Mouse (Mus musculus): Measurements from ENCODE around the gene Cd200r1.
"Not testable (repeated sequence)": the region's sequence is repeated elsewhere in the genome, so short reads cannot be mapped to it uniquely, and the experiment has no call there.

Gene Cd200r1

DNA sequence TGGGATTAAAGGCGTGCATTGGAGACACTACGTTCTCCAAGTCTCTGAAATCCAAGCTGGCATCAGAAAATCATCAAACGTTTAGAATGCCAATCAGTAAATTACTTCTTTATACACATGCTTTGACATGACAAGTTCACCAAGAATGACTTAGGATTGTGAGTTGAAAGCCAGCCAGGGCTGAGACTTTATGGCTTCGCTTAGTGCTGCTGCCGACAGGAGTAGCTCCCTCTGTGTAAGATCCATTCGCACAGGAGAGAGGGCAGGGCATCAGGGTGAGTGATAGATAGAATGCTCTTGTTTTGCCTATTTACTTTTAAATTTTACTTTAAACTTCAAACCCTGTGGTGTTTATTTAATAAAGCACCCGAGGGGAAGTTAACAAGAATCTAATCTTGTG, 2.0 kb downstream of the Cd200r1 start:
- no peak for DNase-seq

DNA sequence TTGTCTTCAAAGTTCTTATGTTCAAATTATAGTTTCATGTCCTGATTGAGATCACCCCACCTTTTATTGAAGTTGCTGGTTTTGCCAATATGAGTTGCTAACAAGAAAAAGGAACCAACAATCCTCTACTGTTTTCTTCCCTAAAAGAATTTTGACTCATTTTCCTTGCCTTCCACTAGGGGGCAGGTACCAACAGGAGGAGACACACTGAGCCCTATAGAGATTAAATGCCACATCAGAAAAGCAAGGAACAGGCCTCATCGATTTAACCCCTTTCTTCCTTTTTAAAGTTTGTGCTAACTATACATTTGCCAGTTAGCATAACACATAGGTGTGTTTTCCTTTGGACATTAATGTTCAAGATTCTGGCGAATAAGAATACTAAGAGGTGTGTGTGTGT, 2.4 kb downstream of the Cd200r1 start:
- DNase-seq = no peak

DNA sequence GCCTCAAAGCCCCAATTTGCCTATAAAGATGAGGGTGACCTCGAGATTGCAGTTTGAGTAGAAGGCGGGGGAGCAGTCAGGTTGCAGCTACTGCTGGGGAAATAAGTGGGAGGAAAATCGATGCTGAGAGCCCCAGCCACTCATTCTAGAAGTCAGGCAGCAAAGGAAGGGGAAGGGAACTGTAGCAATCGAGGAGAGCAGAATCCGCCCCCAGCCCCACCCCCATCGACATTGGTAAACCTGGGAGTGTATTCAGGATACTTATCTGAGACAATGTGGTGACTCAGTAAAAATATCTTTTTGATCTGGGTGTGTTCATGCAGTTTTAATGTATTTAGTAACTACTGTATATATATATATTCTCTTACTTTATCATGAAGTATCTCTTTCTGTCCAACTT, 7.0 kb downstream of the Cd200r1 start:
- no peak for DNase-seq

DNA sequence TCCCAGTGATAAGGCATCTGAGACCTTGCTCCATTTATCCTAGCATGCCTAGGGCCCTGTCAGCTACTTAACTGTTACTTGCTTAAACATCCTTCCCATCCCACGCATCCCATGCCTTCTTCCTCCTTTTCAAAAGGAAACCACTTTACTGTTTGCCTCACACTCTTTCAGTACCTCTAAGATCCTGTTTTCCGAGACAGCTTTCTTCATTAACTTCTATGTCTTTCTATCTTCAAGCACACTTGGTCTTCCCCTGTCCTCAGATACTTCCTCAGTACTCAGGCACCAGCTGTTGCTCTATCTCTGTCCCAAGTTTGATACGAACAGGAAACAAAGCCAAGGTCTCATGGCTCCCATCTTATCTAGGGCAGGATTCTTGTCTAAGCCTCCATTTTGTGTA, 8.1 kb downstream of the Cd200r1 start:
- DNase-seq = no peak

DNA sequence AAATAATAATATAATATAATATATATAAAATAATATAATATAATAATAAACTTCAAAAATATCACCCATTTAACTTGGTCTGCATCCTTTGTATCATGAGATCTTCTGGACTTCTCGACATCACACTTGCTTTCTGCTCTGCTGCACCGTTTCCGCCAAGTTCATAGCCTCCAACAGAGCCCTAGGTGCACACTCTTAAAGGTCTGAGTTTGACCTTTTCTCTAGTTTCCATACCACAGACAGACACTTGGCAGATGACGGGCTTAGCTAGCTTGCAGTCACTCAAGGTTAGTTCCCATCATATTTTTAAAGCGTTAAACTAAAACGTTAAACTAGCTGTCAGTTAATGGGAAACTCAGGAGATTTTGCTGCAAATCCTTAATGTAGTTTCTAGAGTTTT, 8.7 kb downstream of the Cd200r1 start:
- DNase-seq = no peak

DNA sequence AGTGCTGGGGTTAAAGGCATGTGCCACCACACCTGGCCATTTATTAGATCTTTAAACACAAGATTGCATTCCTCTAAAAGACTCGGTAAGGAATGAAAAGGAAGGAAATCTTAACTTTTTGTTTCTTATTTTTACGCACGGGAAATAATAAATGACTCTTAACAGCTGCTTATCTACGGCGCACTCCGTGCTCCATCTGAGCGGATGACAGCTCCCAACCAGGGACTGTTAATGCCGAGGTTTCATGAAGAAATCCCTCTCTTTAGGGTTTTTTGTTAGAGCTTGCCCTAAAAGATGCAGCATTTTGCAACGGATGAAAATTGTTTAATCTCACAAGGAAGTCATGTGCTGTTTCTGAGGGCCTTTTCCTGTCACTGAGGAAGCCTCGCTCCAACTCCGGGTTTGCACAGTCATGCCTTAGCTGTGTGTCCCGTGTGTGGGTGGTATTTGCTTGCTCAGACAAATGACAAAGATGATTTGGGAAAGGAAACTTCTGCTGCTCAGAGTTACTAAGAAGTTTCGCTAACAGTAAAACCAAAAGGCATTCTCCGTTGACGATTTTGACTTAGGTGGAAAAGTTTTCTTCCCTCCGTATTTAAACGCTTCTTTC, 13.1 kb downstream of the Cd200r1 start:
- DNase-seq = no peak

DNA sequence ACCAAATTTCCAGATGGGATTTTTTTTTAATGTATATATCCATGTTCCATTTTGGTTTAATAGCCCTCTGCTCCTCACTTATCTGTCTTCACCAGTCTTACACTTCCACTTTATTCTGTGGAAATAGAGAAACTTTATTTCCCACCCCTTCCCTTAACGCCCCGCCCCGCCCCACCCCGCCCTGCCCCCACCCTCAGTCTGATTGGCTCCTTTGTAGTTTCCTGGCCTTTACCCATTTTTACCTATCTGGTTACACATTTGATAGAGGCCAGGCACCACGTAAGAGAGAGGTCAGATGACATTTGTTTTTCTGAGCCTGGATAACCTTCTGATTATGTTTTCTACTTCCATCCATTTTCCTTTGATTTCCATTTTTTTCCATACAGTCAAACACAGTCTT, 14.0 kb downstream of the Cd200r1 start:
- DNase-seq = no peak

DNA sequence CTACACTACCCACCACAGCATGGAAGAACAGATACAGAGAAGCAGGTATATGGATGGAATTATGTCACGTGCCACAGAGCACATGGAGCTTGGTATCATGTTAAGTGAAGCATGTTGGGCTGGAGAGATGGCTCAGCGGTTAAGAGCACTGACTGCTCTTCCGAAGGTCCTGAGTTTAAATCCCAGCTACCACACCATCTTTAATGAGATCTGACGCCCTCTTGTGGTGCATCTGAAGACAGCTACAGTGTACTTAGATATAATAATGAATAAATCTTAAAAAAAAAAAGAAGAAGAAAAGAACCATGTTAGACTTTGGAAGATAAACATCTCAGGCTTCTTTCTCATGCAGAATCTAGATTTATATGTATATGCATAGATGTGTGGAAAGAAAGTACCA, 15.2 kb downstream of the Cd200r1 start:
- no peak for DNase-seq

DNA sequence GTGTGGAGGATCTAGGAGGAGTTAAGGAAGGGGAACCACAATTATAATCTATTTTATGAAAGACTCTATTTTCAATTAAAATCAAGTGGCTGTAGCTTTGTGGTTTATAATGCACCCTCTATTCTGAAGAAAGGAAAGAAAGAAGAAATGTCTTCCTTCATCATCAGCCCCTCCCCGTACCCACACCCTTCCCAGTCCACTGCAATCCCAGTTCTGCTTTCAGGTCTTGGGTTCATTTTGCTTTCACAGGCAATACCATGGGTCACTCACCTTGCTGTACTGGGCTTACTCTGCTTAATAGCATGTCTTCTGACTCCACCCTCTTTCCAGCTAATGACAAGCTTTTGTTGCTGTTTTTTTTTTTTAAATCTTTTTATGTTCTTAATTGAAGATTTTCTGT, 21.4 kb downstream of the Cd200r1 start:
- DNase-seq = no peak

DNA sequence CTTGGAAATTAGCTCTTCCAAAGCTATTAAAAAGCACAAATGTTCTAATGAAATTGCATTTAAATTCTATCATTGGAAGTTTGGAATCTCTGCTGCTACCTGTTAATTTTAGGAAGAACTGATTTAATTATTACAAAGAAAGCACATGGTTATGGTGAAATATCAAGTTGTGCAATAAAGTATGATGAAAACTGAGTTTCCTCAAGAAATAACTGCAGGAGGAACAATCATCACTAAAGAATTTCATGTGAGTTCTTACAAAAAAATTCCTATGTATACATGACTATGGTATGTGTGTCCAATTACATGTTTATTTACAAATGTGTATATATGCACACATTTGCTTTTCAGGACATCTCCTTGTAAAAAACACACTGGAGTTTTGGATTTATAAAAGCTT, 28.9 kb downstream of the Cd200r1 start:
- no peak for DNase-seq

DNA sequence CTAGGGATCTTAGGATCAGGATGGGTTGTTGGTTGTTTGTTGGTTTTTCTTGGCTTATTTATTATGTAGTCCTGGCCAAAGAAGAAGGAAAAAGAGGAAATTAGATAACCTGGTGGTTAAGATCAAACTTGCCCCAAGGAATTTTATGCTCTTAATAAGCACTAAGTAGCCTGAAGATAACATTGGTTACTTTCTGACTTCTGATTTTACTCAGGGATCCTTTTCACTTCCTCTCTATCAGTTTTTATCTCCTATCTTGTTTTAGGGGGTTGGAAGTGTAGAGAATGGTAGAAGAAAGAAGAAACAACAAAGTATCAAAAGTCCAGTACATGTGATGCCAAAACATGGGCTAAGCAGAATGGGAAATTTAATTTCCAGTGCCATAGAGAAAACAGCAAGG, 40.4 kb downstream of the Cd200r1 start:
- DNase-seq = no peak

DNA sequence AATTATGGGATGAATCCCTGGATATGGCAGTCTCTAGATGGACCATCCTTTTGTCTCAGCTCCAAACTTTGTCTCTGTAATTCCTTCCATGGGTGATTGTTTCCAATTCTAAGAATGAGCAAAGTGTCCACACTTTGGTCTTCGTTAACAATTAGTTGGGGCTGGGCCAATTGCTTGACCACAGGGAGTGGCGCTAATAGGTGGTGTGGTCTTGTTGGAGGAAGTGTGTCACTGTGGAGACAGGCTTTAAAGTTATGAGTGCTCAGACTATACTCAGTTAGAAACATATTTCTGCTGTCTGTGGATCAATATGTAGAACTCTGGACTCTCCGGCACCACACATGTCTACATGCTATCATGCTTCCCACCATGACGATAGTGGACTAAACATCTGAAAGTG, 44.7 kb downstream of the Cd200r1 start:
- DNase-seq = not testable (repeated sequence)

DNA sequence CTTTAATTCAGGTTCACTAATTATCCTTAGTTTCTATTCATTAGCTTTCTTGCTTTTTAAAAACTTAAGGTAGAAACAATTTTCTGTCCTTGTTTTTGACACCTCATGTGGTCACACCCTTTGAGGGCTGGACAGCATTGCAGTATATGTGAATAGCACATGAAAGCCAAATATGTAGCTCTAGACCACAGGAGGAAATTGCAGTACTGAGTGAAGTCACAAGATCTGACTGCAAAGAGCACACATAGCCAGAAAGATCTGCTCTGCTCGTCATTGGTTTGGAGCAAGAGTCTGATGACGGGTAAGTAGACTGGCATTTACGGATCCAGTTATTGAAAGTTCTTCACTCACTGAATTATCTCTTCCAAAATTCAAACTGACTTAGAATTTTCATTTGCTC, 46.0 kb downstream of the Cd200r1 start, which contains the start of gene Cd200r4:
Gene Cd200r4, plus strand, starts transcription at position 190 of the 400 bp plus-strand sequence.
- no peak for DNase-seq

DNA sequence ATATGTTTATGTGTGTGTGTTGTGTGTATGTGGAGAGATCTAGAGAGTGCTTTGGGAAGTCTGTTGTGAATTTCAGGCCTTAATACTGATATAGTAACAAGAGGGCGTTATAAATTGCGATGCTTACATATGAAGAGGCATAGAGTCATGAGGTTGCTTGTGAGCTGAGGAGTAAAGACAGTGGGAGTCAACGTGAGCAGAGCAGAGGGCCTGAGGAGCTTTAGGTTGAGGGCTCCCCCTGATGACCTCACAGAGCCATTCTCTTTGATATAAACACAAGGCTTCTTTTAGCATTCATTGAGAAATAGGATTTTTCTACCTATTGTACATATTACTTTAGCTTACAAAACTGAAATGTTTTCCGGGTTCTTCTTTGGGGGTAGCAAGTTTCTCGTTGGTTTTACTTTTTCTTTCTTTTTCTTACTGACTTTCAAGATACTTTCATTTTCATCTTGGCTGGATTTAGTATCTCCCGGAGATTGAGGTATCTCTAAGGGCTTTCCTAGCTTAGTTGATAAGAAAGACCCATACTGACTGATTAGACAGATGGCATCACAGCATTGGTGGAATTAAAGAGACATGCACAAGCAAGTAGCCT, 47.0 kb downstream of the Cd200r1 start:
- no peak for DNase-seq

DNA sequence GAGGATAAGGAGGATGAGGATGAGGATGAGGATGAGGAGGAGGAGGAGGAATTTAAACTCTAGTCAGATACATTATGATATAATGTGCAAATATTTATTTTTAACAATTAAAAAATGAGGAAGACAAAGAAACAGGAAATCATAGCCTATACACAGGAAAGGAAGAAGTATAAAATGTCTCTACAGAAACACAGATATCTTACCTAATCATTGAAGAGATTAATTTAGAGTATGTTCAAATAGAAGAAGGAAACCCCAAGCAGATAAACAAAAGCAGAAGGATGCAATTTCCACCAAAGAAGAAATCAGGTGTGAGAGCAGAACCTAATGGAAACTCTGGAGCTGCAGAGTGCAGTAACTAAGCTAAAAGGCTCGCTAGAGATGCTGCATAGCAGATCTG, 52.5 kb downstream of the Cd200r1 start:
- no peak for DNase-seq

DNA sequence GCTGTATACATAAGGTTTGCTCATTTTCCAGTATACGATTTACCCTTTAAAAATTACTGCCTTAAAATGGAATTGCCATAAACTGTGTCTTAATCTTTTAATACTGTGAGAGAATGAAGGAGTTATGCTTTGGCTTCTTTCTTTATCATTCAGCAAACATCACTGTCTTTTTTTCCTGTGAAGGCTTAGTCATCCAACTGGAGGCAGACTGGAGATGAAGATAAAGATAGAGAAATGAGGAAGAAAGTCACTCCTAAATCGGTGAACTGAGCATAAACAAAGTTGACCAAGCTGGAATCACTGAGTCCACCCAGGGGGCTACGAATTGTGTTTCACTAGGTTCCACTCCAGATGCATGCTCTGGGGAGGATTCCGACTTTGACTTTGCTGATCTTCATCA, 55.0 kb downstream of the Cd200r1 start:
- DNase-seq = no peak

DNA sequence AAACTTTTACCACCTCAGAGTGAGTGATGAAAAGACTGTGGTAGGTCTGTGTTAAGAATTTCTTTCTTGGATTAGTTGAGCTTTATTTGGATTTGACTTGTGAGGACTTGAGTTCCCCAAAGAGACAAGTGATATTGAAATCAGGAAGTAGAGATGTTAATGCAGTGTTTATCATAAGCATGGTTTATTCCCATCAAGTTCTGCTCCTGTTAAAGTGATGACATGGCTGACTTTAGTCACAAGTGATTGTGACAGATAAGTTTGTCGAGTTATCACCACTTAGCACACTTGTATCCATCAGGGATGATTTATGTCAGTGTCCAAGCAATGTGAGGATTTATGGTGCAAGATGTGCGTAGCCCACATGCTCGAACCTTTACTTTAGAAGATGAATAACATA, 66.8 kb downstream of the Cd200r1 start:
- no peak for DNase-seq

DNA sequence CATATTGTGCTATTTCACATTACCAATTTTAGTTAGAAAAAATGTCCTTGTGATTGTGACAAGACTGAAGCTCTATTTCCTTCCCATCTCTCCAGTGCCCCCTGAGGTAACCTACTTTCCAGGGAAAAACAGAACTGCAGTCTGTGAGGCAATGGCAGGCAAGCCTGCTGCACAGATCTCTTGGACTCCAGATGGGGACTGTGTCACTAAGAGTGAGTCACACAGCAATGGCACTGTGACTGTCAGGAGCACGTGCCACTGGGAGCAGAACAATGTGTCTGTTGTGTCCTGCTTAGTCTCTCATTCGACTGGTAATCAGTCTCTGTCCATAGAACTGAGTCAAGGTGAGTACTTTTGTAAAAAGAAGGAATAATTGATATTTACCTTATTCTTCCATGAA, 67.7 kb downstream of the Cd200r1 start:
- DNase-seq = not testable (repeated sequence)

Data from cerebellum, adult 9-11 months (tissue).